19 mouse cellular contexts compared by ENCODE assay signal in the genomic region with DNA sequence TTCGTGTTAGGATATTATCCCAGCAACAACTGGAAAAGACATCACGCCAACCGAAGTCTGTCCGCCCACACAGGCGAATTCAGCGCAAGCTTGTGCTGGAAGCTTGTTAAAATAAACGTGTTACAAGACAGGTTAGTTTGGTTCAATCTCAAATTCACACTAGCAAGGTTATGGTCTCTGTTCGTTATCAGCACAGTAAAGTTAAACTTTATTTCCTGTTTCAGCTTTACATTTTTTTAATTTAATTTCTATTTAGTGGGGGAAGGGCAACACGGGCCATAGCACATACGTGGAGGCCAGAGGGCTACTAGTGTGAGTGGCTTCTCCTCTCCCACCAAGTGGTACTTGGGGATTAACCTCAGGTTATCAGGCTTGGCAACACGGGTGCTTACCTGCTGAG.
"Had no signal": no experiment of that assay in that cellular context is flagged by ENCODE, and none has a peak within 500 bp of the region (broad histone marks: within the 10 kb centered on the region; RNA-seq: fewer than 3 reads in every experiment).

No protein-coding gene starts in this region.

- H3K36me3 ChIP-seq: midbrain, embryonic 10.5 days; midbrain, embryonic 12.5 days; neural tube, embryonic 13.5 days; neural tube, embryonic 15.5 days had no signal

- ATAC-seq: midbrain, embryonic 16.5 days had no signal

- H3K4me3 ChIP-seq: midbrain, embryonic 10.5 days; midbrain, embryonic 12.5 days; myocyte; neural tube, embryonic 13.5 days; neural tube, embryonic 15.5 days had no signal

- H3K9ac ChIP-seq: lung, embryonic 14.5 days; midbrain, embryonic 12.5 days; neural tube, embryonic 13.5 days; neural tube, embryonic 15.5 days had no signal

- H3K27me3 ChIP-seq: neural tube, embryonic 13.5 days; neural tube, embryonic 15.5 days had no signal

- H3K4me2 ChIP-seq: lung, embryonic 14.5 days; midbrain, embryonic 12.5 days; neural tube, embryonic 13.5 days; neural tube, embryonic 15.5 days had no signal

- H3K27ac ChIP-seq: midbrain, embryonic 10.5 days; midbrain, embryonic 12.5 days; neural tube, embryonic 13.5 days; neural tube, embryonic 15.5 days had no signal

- DNase-seq: lung, adult 18-20 months; lung, embryonic 14.5 days; lung, postnatal 10 days; lung, postnatal 4 days; midbrain, embryonic 14.5 days; retina, postnatal 1 day; right cerebral cortex, adult 18-20 months; right cerebral cortex, postnatal 25 days; right cerebral cortex, postnatal 4 days; spleen, adult 18-20 months; thymus, adult 18-20 months; thymus, postnatal 14 days; thymus, postnatal 36 days had no signal

- H3K4me1 ChIP-seq: midbrain, embryonic 10.5 days; midbrain, embryonic 12.5 days; neural tube, embryonic 13.5 days; neural tube, embryonic 15.5 days had no signal

- H3K9me3 ChIP-seq: midbrain, embryonic 10.5 days; midbrain, embryonic 12.5 days; neural tube, embryonic 13.5 days; neural tube, embryonic 15.5 days had no signal
